Mouse (Mus musculus) heart, embryonic 13.5 days (tissue): Measurements from ENCODE around the gene Prim2. TPM values are rescaled to one million over a fixed set of nuclear protein-coding genes. Genes with fewer than 3 reads are reported as not detected.
"Not testable (repeated sequence)": the region's sequence is repeated elsewhere in the genome, so short reads cannot be mapped to it uniquely, and the experiment has no call there.

ENCODE experiments used
- ATAC-seq: fragments of 200-750 bp; cut with Nextera tagmentation; 2 replicates; pipeline ENCODE4 v1.8.0; 2017; ENCODE audit warnings: moderate TSS enrichment; ENCODE audit not compliant: insufficient number of reproducible peaks, low FRiP score, low TSS enrichment; ENCODE audit errors: extremely low read depth
- H3K27ac ChIP-seq: fragments of 300-500 bp; sonication (generic); replicated peaks from 2 replicates; pipeline ENCODE4 v1.5.1; 2015; ENCODE audit warnings: moderate library complexity, mild to moderate bottlenecking, inconsistent platforms
- H3K27me3 ChIP-seq: fragments of 300-500 bp; sonication (generic); replicated peaks from 2 replicates; pipeline ENCODE4 v1.6.1; 2015; ENCODE audit warnings: mild to moderate bottlenecking, inconsistent platforms
- H3K36me3 ChIP-seq: fragments of 300-500 bp; sonication (generic); 2 replicates; pipeline ENCODE4 v1.6.1; 2015; ENCODE audit warnings: mild to moderate bottlenecking, inconsistent platforms
- H3K4me1 ChIP-seq: fragments of 300-500 bp; sonication (generic); 2 replicates; pipeline ENCODE4 v1.6.1; 2015; ENCODE audit warnings: inconsistent platforms
- H3K4me2 ChIP-seq: fragments of 300-500 bp; sonication (generic); 2 replicates; pipeline ENCODE4 v1.6.1; 2015; ENCODE audit warnings: inconsistent platforms, mild to moderate bottlenecking, moderate library complexity
- H3K4me3 ChIP-seq: fragments of 300-500 bp; sonication (generic); 2 replicates; pipeline ENCODE4 v1.5.1; 2015; ENCODE audit warnings: moderate library complexity, mild to moderate bottlenecking, inconsistent platforms
- H3K9ac ChIP-seq: fragments of 300-500 bp; sonication (generic); 2 replicates; pipeline ENCODE4 v1.6.1; 2015; ENCODE audit warnings: inconsistent platforms, mild to moderate bottlenecking, moderate library complexity
- H3K9me3 ChIP-seq: fragments of 300-500 bp; sonication (generic); 2 replicates; pipeline ENCODE4 v1.6.1; 2016; ENCODE audit warnings: inconsistent platforms
- WGBS: fragments of 180-500 bp; shearing (Covaris S2); methylation state at CpG from one replicate; pipeline ENCODE4 v1.1.7; 2015; ENCODE audit warnings: mixed read lengths; 5-methylcytosine and 5-hydroxymethylcytosine counted together
- polyA plus RNA-seq: library from polyadenylated mRNA; unstranded; fragments of >200 nt; fragmentation: Nextera tagmentation; extraction: Ambion mirVana; gene quantifications from 2 replicates; pipeline ENCODE4 v1.2.1, GENCODE M21; 2015

The Prim2 gene
- polyA plus RNA-seq, 1 experiment from 2014 or later, result 18.1 TPM

DNA sequence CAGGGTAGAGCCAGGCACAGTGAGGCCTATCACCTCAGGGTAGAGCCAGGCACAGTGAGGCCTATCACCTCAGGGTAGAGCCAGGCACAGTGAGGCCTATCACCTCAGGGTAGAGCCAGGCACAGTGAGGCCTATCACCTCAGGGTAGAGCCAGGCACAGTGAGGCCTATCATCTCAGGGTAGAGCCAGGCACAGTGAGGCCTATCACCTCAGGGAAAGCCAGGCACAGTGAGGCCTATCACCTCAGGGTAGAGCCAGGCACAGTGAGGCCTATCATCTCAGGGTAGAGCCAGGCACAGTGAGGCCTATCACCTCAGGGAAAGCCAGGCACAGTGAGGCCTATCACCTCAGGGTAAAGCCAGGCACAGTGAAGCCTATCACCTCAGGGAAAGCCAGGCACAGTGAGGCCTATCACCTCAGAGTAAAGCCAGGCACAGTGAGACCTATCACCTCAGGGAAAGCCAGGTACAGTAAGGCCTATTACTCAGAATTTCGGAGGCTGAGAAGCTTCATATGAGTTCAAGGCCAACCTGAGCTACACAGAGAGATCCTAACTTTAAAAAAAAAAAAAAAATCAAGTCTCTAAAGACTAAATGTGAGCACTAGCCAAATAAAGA lies 38.5 kb downstream of the Prim2 start:
- 72% methylated on average over 1 of the region's 1 CpGs for WGBS
- not testable (repeated sequence) for H3K4me1 ChIP-seq, H3K9ac ChIP-seq, H3K4me3 ChIP-seq, H3K27me3 ChIP-seq, H3K4me2 ChIP-seq, H3K27ac ChIP-seq, ATAC-seq, H3K9me3 ChIP-seq
- H3K36me3 ChIP-seq, result peaks cover 52% of the 10 kb centered on the region

DNA sequence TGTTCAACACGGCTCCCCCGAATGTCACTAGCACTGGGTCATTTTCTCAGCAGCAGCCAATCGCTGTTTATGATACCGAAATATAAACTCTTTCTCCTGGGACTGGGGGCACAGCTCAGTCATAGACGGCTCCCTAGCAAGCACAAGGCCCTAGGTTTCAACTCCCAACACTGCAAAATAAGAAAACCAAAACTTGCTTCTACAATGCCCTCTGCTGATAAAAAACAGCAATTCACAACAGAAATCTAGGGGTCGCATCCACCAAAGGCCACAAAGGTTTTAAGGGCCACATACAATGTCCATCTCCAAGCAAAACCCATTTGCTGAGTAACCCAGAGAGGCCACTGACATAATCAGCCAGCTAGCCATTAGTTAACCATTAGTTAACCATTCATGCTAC lies 41.8 kb downstream of the Prim2 start:
- WGBS, result 78% methylated on average over 6 of the region's 6 CpGs
- Histone ChIP-seq H3K9ac (no peak overlapping the region), H3K36me3 (peaks cover 64% of the 10 kb centered on the region), H3K27me3 (no peaks in the 10 kb centered on the region), H3K4me2 (no peak overlapping the region), H3K9me3 (no peaks in the 10 kb centered on the region), H3K4me1 (no peaks in the 10 kb centered on the region), H3K27ac (no peak overlapping the region), H3K4me3 (no peak overlapping the region)
- no peak for ATAC-seq

DNA sequence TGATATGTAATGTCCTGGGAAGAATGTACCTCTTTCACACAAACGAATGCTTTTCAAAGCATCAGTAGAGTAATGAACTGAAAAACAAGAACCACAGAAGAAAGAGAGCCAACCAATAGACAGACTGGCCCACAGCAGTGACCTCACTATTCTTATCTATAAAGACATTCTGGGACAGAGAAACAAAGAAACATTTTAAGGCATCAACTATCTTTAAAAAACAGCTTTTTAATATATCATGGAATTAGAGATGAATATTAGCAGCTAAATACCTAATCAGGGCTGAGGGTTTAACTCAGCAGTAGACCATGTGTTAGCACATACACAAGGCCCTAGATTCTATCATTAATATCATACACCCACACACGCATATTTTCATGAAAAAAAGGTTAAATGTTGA lies 42.5 kb downstream of the Prim2 start:
- no peak overlapping the region for H3K9ac ChIP-seq
- no peaks in the 10 kb centered on the region for H3K27me3 ChIP-seq
- no peak overlapping the region for H3K4me2 ChIP-seq
- peaks cover 59% of the 10 kb centered on the region for H3K36me3 ChIP-seq
- ATAC-seq, result no peak
- WGBS, result 86% methylated on average over 2 of the region's 2 CpGs
- H3K27ac ChIP-seq, result no peak overlapping the region
- H3K9me3 ChIP-seq, result no peaks in the 10 kb centered on the region
- H3K4me3 ChIP-seq, result no peak overlapping the region
- no peaks in the 10 kb centered on the region for H3K4me1 ChIP-seq

DNA sequence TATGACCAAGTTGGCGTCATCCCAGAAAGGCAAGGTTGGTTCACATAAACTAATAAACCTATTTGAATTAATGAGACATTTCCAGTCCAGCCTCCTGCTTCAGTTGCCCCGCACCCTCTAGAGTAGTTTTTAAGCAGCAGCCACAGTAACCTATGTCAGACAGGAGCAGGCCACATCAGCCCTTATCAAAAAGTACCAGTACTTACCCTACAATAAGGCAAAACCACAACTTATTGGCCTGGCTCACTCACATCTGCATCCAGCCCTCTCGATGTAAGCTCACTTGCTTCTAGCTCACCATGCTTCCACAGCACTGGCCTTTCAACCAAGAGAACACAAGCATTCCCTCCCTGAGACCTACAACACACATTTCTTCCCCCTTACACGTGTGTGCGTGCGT lies 44.7 kb downstream of the Prim2 start:
- Histone ChIP-seq H3K4me3 (no peak overlapping the region), H3K27ac (no peak overlapping the region), H3K36me3 (peaks cover 54% of the 10 kb centered on the region), H3K27me3 (no peaks in the 10 kb centered on the region), H3K9ac (no peak overlapping the region), H3K9me3 (no peaks in the 10 kb centered on the region), H3K4me1 (no peaks in the 10 kb centered on the region), H3K4me2 (no peak overlapping the region)
- no peak for ATAC-seq
- 86% methylated on average over 6 of the region's 6 CpGs for WGBS

DNA sequence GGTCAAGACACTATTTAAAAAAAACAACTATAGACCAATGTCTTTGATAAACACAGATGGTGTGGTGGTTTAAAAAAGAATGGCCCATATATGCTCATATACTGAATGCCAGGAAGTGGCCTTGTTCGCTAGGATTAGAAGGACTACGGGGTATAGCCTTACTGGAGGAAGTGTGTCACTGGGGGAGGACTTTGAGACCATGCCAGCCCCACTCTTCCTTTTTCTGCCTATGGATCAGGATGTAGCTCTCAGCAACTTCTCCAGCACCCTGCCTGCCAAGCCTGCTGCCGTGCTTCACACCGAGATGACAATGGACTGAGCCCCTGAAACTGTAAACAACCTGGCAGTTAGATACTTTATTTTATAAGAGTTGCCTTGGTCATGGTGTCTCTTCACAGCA lies 45.2 kb downstream of the Prim2 start:
- no peak overlapping the region for H3K9ac ChIP-seq
- no peak overlapping the region for H3K4me2 ChIP-seq
- no peak overlapping the region for H3K4me3 ChIP-seq
- no peaks in the 10 kb centered on the region for H3K9me3 ChIP-seq
- WGBS, result 74% methylated on average over 4 of the region's 4 CpGs
- H3K27ac ChIP-seq, result no peak overlapping the region
- H3K36me3 ChIP-seq, result peaks cover 49% of the 10 kb centered on the region
- no peak for ATAC-seq
- H3K4me1 ChIP-seq, result no peaks in the 10 kb centered on the region
- no peaks in the 10 kb centered on the region for H3K27me3 ChIP-seq

DNA sequence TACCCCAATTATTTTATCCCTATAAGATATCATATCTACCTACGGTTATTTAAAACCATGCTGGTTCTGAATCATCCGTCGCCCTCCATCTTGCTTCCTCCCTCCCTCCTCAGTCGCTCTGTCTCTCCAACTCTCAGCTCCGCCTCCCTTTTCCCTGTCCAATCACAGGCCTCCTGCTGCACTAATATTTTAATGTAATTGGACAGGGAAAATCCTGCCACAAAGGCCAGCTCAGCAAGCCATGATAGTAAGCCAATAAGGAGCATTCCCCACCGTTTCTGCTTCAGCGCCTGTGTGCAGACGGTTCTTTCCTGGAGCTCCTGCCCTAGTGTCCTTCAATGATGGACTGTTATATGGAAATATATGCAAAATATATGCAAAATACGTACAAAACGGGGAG lies 47.8 kb downstream of the Prim2 start:
- no peak overlapping the region for H3K4me3 ChIP-seq
- H3K27ac ChIP-seq, result no peak overlapping the region
- H3K4me1 ChIP-seq, result no peaks in the 10 kb centered on the region
- no peaks in the 10 kb centered on the region for H3K9me3 ChIP-seq
- no peaks in the 10 kb centered on the region for H3K27me3 ChIP-seq
- peaks cover 35% of the 10 kb centered on the region for H3K36me3 ChIP-seq
- H3K4me2 ChIP-seq, result no peak overlapping the region
- no peak overlapping the region for H3K9ac ChIP-seq
- ATAC-seq, result no peak
- WGBS, result 87% methylated on average over 10 of the region's 10 CpGs

DNA sequence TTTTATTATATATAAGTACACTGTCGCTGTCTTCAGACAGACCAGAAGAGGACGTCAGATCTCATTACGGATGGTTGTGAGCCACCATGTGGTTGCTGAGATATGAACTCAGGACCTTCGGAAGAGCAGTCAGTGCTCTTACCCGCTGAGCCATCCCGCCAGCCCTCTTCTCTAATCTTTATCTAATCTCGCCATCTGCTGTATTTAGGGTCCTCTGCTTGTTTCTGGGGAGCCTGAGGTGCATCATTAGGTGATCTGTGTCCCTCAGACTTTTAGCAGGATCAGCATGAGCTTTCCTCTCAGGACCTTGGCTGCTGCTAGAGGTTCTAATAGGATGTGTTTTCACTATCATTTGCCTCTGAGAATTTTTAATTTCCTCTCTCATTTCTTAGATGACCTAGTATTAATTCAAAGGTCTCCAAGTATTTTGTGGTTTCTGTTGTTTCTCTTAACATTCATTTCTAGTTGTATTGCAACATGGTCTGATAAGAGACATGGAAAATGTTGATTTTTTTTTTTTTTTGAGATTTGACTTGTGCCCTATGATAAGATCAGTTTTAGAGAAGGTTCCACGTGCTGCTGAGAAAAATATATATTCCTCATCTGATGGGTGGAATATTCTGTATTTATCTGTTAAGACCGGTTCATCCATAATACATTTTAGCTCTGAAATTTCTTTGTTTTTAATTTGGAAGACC lies 49.4 kb downstream of the Prim2 start:
- peaks cover 27% of the 10 kb centered on the region for H3K36me3 ChIP-seq
- no peak for ATAC-seq
- no peak overlapping the region for H3K4me2 ChIP-seq
- H3K27me3 ChIP-seq, result no peaks in the 10 kb centered on the region
- no peak overlapping the region for H3K9ac ChIP-seq
- no peak overlapping the region for H3K27ac ChIP-seq
- 72% methylated on average over 9 of the region's 9 CpGs for WGBS
- no peak overlapping the region for H3K4me3 ChIP-seq
- H3K9me3 ChIP-seq, result no peaks in the 10 kb centered on the region
- no peaks in the 10 kb centered on the region for H3K4me1 ChIP-seq

DNA sequence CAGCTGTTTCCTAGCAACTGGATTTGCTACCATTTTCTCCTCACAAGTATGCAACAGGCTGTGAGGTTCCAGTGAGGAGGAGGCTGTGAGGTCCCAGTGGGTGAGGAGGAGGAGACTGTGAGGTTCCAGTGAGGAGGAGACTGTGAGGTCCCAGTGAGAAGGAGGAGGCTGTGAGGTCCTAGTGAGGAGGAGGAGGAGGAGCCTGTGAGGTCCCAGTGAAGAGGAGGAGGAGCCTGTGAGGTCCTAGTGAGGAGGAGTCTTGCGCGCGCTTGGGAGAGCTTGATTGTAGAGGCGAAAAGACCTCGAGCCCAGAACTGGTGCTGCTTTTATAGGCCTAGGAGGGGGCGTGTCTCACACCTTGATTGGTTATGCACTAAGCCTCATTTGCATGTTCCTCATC lies 53.0 kb downstream of the Prim2 start:
- not testable (repeated sequence) for H3K4me2 ChIP-seq, H3K9me3 ChIP-seq, H3K4me3 ChIP-seq, H3K4me1 ChIP-seq, H3K9ac ChIP-seq, H3K27ac ChIP-seq, H3K36me3 ChIP-seq, H3K27me3 ChIP-seq, ATAC-seq
- WGBS, result 96% methylated on average over 6 of the region's 6 CpGs

DNA sequence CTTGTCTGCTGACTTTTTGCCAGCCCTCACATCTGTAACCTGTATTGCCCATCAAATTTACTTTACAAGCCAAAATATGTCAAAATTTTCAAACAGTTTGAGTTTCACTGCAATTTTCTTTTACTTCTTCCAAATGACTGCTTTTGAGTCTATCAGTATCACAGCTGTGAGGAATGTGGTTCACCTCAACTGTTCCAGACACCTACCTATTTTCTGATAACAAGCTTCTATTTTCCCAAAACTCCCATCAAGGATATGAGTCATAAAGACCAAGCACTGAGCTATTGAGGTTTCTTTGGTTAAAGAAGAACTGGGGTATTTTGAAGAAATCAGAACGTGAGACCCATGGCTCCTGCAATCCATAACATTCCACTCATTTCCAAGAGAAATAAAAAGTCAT lies 57.5 kb downstream of the Prim2 start:
- Histone ChIP-seq H3K27ac (no peak overlapping the region), H3K36me3 (peaks cover 5% of the 10 kb centered on the region), H3K9me3 (no peaks in the 10 kb centered on the region), H3K9ac (no peak overlapping the region), H3K27me3 (no peaks in the 10 kb centered on the region), H3K4me1 (peaks cover 10% of the 10 kb centered on the region), H3K4me3 (no peak overlapping the region), H3K4me2 (no peak overlapping the region)
- 65% methylated on average over 1 of the region's 1 CpGs for WGBS
- ATAC-seq, result no peak

DNA sequence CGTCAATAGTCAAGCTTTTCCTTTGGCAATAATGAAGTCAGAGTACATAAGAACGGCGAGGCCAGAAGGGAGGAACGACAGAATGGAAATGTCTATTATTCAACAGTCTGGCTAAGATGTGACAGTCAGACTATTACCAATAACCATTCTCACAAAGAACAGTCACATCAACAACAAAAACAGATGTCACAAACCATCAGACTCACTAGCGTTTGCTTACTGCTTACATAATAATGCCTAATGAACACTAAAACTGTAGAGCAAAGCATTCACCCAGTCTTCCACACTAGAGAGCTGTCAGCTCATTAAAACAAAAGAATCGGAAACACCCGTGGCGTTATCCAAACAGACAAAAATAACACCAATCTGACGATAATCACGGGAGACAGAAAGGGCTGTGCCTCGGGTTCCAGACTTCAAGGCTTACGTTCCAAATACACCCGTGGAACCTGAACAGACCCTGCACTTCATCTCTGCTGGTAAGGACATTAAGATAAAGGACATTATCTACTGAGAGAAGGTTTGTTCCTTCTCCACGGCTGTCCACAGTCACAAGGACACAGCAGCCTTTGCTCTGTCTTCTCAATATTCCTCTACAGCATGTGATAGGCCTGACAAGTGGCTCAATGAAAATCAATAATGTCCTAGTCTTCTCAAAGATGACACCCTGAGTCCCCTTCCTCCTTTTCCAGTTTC lies 59.4 kb downstream of the Prim2 start:
- ATAC-seq, result no peak
- H3K4me1 ChIP-seq, result peaks cover 10% of the 10 kb centered on the region
- H3K4me3 ChIP-seq, result no peak overlapping the region
- 40% methylated on average over 14 of the region's 14 CpGs for WGBS
- peak overlapping the region; percentile 6; the same call in 1 of the 2 replicates for H3K4me2 ChIP-seq
- no peak overlapping the region for H3K9ac ChIP-seq
- H3K36me3 ChIP-seq, result peaks cover 7% of the 10 kb centered on the region
- H3K27ac ChIP-seq, result no peak overlapping the region
- H3K27me3 ChIP-seq, result no peaks in the 10 kb centered on the region
- no peaks in the 10 kb centered on the region for H3K9me3 ChIP-seq

DNA sequence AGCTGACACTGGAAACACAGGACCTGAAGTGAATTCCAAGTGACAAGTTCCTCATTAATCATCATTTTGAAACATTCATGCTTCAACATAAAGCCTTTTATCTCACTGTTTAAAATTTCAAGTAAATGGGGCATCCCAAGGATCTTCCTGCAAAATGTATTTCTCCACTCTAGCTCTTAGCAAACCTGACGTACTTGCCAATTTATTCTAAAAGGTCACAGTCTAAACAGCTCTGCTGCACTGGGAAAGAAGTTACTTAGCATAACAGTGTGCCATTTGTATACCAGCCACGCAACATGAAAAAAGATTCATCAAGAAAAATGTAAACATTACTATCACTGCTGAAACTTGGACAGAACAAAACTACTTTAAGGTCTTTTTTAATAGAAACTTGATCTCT lies 61.5 kb downstream of the Prim2 start:
- H3K27ac ChIP-seq, result no peak overlapping the region
- H3K9me3 ChIP-seq, result no peaks in the 10 kb centered on the region
- 85% methylated on average over 2 of the region's 2 CpGs for WGBS
- no peak overlapping the region for H3K4me2 ChIP-seq
- no peaks in the 10 kb centered on the region for H3K27me3 ChIP-seq
- H3K9ac ChIP-seq, result no peak overlapping the region
- ATAC-seq, result no peak
- peaks cover 7% of the 10 kb centered on the region for H3K36me3 ChIP-seq
- peaks cover 10% of the 10 kb centered on the region for H3K4me1 ChIP-seq
- H3K4me3 ChIP-seq, result no peak overlapping the region
